Mouse (Mus musculus) stomach, postnatal 0 days (tissue): ENCODE data around the gene Cdc73. TPM values are rescaled to one million over a fixed set of nuclear protein-coding genes. Genes with fewer than 3 reads are reported as not detected.

Source experiments
- ATAC-seq: fragments of 200-750 bp; cut with Nextera tagmentation; 2 replicates; pipeline ENCODE4 v1.8.0; 2017; ENCODE audit not compliant: low FRiP score, low TSS enrichment
- DNase-seq: peaks from one replicate; pipeline ENCODE4 v3.0.0-alpha.2; 2016; ENCODE audit warnings: low spot score
- H3K27ac ChIP-seq: fragments of 300-500 bp; sonication (generic); replicated peaks from 2 replicates; pipeline ENCODE4 v1.5.1; 2014; ENCODE audit warnings: mild to moderate bottlenecking, control low read depth
- H3K27me3 ChIP-seq: fragments of 300-500 bp; sonication (generic); 2 replicates; pipeline ENCODE4 v1.6.1; 2014; ENCODE audit warnings: low read length; ENCODE audit not compliant: control insufficient read depth, insufficient read depth
- H3K36me3 ChIP-seq: fragments of 300-500 bp; sonication (generic); 2 replicates; pipeline ENCODE4 v1.6.1; 2014; ENCODE audit warnings: low read length, mixed read lengths; ENCODE audit not compliant: control insufficient read depth, insufficient read depth
- H3K4me1 ChIP-seq: fragments of 300-500 bp; sonication (generic); replicated peaks from 2 replicates; pipeline ENCODE4 v1.6.1; 2014; ENCODE audit warnings: antibody characterized with exemption; ENCODE audit not compliant: control insufficient read depth, insufficient read depth
- H3K4me2 ChIP-seq: fragments of 300-500 bp; sonication (generic); replicated peaks from 2 replicates; pipeline ENCODE4 v1.6.1; 2014; ENCODE audit warnings: low read depth, mild to moderate bottlenecking, control low read depth, moderate library complexity
- H3K4me3 ChIP-seq: fragments of 300-500 bp; sonication (generic); 2 replicates; pipeline ENCODE4 v1.5.1; 2014; ENCODE audit warnings: low read depth, low read length, control low read depth
- H3K9ac ChIP-seq: fragments of 300-500 bp; sonication (generic); 2 replicates; pipeline ENCODE4 v1.6.1; 2014; ENCODE audit warnings: mild to moderate bottlenecking, low read length, control low read depth, mixed read lengths
- H3K9me3 ChIP-seq: fragments of 300-500 bp; sonication (generic); 2 replicates; pipeline ENCODE4 v1.6.1; 2016; ENCODE audit warnings: low read length; ENCODE audit not compliant: control insufficient read depth
- CTCF ChIP-seq: IDR thresholded peaks from 2 replicates; pipeline ENCODE4 v1.5.1; 2016; ENCODE audit warnings: antibody characterized with exemption, low read depth, mild to moderate bottlenecking, moderate library complexity
- EP300 ChIP-seq: optimal IDR thresholded peaks from 2 replicates; pipeline ENCODE3; 2016; ENCODE audit warnings: antibody characterized with exemption
- WGBS: fragments of 180-500 bp; shearing (Covaris S2); extraction: QIAGEN DNeasy Blood & Tissue Kit; methylation state at CpG from one replicate; pipeline ENCODE4 v1.1.7; 2014; 5-methylcytosine and 5-hydroxymethylcytosine counted together
- polyA plus RNA-seq: library from polyadenylated mRNA; unstranded; fragments of >200 nt; fragmentation: Nextera tagmentation; extraction: Ambion mirVana; gene quantifications from 2 replicates; pipeline ENCODE4 v1.2.1, GENCODE M21; 2015

The Cdc73 gene
- polyA plus RNA-seq, 1 experiment from 2014 or later, result 11.8 TPM

GRCm38 (mm10) chr1:143619760-143620159, 82.9 kb downstream of the Cdc73 start:
- no peak overlapping the region for H3K4me3 ChIP-seq
- H3K9ac ChIP-seq, result no peak overlapping the region
- H3K36me3 ChIP-seq, result no peaks in the 10 kb centered on the region
- DNase-seq (no peak), ATAC-seq (no peak)
- 56% methylated on average over 2 of the region's 2 CpGs for WGBS
- H3K27ac ChIP-seq, result no peak overlapping the region
- H3K9me3 ChIP-seq, result no peaks in the 10 kb centered on the region
- no peak for TF ChIP-seq EP300
- no peak for TF ChIP-seq CTCF
- H3K4me2 ChIP-seq, result no peak overlapping the region
- H3K4me1 ChIP-seq, result no peaks in the 10 kb centered on the region
- H3K27me3 ChIP-seq, result no peaks in the 10 kb centered on the region

- Histone ChIP-seq H3K9ac (no peak overlapping the region), H3K4me3 (no peak overlapping the region), H3K36me3 (no peaks in the 10 kb centered on the region; the same call in 1 of the 2 replicates), H3K27me3 (no peaks in the 10 kb centered on the region), H3K9me3 (no peaks in the 10 kb centered on the region), H3K27ac (no peak overlapping the region), H3K4me2 (no peak overlapping the region), H3K4me1 (no peaks in the 10 kb centered on the region)
- ATAC-seq (no peak), DNase-seq (no peak)
- WGBS, result 82% methylated on average over 2 of the region's 2 CpGs
- TF ChIP-seq CTCF, result 0 out of 2 replicates have a peak, but pooled peaks have one; percentile 3
- TF ChIP-seq EP300, result no peak
Observed at GRCm38 (mm10) chr1:143612901-143613300, 89.8 kb downstream of the Cdc73 start.

GRCm38 (mm10) chr1:143608911-143609310, 93.8 kb downstream of the Cdc73 start:
- 63% methylated on average over 2 of the region's 2 CpGs for WGBS
- DNase-seq, result no peak
- TF ChIP-seq EP300 (no peak), CTCF (no peak)
- Histone ChIP-seq H3K4me2 (no peak overlapping the region), H3K4me3 (no peak overlapping the region), H3K36me3 (no peaks in the 10 kb centered on the region; the same call in 1 of the 2 replicates), H3K27ac (no peak overlapping the region), H3K27me3 (no peaks in the 10 kb centered on the region), H3K9ac (no peak overlapping the region), H3K4me1 (no peaks in the 10 kb centered on the region), H3K9me3 (no peaks in the 10 kb centered on the region)
- no peak for ATAC-seq

GRCm38 (mm10) chr1:143596864-143597263, 105.8 kb downstream of the Cdc73 start:
- Histone ChIP-seq H3K4me1 (no peaks in the 10 kb centered on the region), H3K4me2 (no peak overlapping the region), H3K27me3 (no peaks in the 10 kb centered on the region), H3K36me3 (no peaks in the 10 kb centered on the region), H3K27ac (no peak overlapping the region), H3K9me3 (no peaks in the 10 kb centered on the region), H3K9ac (no peak overlapping the region), H3K4me3 (no peak overlapping the region)
- no peak for DNase-seq
- TF ChIP-seq EP300, result no peak
- TF ChIP-seq CTCF, result no peak
- WGBS, result 50% methylated on average over 2 of the region's 2 CpGs
- no peak for ATAC-seq

GRCm38 (mm10) chr1:143576824-143577543, 125.7 kb downstream of the Cdc73 start:
- no peak for ATAC-seq
- Histone ChIP-seq H3K36me3 (no peaks in the 10 kb centered on the region), H3K9ac (no peak overlapping the region)

GRCm38 (mm10) chr1:143558235-143558634, 144.5 kb downstream of the Cdc73 start:
- H3K27me3 ChIP-seq, result no peaks in the 10 kb centered on the region
- H3K4me3 ChIP-seq, result no peak overlapping the region
- H3K36me3 ChIP-seq, result no peaks in the 10 kb centered on the region
- no peak for ATAC-seq
- H3K4me1 ChIP-seq, result no peaks in the 10 kb centered on the region
- no peak overlapping the region for H3K9ac ChIP-seq
- H3K4me2 ChIP-seq, result no peak overlapping the region
- no peaks in the 10 kb centered on the region for H3K9me3 ChIP-seq
- no peak for DNase-seq
- no peak overlapping the region for H3K27ac ChIP-seq
- no peak for TF ChIP-seq CTCF
- TF ChIP-seq EP300, result no peak
- WGBS, result 57% methylated on average over 1 of the region's 1 CpGs

More at GRCm38 (mm10) chr1:143576824-143577543, 125.7 kb downstream of the Cdc73 start:
- no peak overlapping the region for H3K4me3 ChIP-seq
- no peaks in the 10 kb centered on the region for H3K9me3 ChIP-seq
- DNase-seq, result no peak
- no peak overlapping the region for H3K4me2 ChIP-seq
- no peak overlapping the region for H3K27ac ChIP-seq
- no peaks in the 10 kb centered on the region for H3K4me1 ChIP-seq
- no peaks in the 10 kb centered on the region for H3K27me3 ChIP-seq
- TF ChIP-seq EP300 (no peak), CTCF (no peak)
- WGBS, result 77% methylated on average over 10 of the region's 10 CpGs
